Mouse (Mus musculus) limb, embryonic 14.5 days (tissue): ENCODE results near the gene Rag1. TPM values are rescaled to one million over a fixed set of nuclear protein-coding genes. Genes with fewer than 3 reads are reported as not detected.
A peak's percentile ranks its signal among the peaks of the same experiment; 100 is the strongest.

Source experiments
- ATAC-seq: fragments of 200-750 bp; cut with Nextera tagmentation; 2 replicates; pipeline ENCODE4 v1.8.0; 2017; ENCODE audit warnings: low read depth, moderate number of reproducible peaks, moderate TSS enrichment; ENCODE audit not compliant: low FRiP score
- DNase-seq: peaks from one replicate; pipeline ENCODE4 v3.0.0-alpha.2; 2015; ENCODE audit warnings: low spot score
- H3K27ac ChIP-seq: fragments of 300-500 bp; sonication (generic); replicated peaks from 2 replicates; pipeline ENCODE4 v1.5.1; 2014; ENCODE audit warnings: low read depth, mild to moderate bottlenecking, low read length, moderate library complexity, mixed read lengths
- H3K27me3 ChIP-seq: fragments of 300-500 bp; sonication (generic); 2 replicates; pipeline ENCODE4 v1.6.1; 2014; ENCODE audit warnings: low read length, mixed read lengths; ENCODE audit not compliant: control insufficient read depth, insufficient read depth
- H3K36me3 ChIP-seq: fragments of 300-500 bp; sonication (generic); 2 replicates; pipeline ENCODE4 v1.6.1; 2014; ENCODE audit warnings: mild to moderate bottlenecking, low read length, moderate library complexity, mixed read lengths; ENCODE audit not compliant: control insufficient read depth, insufficient read depth
- H3K4me1 ChIP-seq: fragments of 300-500 bp; sonication (generic); 2 replicates; pipeline ENCODE4 v1.6.1; 2014; ENCODE audit warnings: antibody characterized with exemption, low read length, mixed read lengths; ENCODE audit not compliant: control insufficient read depth, insufficient read depth
- H3K4me2 ChIP-seq: fragments of 300-500 bp; sonication (generic); replicated peaks from 2 replicates; pipeline ENCODE4 v1.6.1; 2014; ENCODE audit warnings: low read depth, mild to moderate bottlenecking, low read length, moderate library complexity; ENCODE audit not compliant: severe bottlenecking
- H3K4me3 ChIP-seq: fragments of 300-500 bp; sonication (generic); replicated peaks from 2 replicates; pipeline ENCODE4 v1.5.1; 2014; ENCODE audit warnings: low read length
- H3K9ac ChIP-seq: fragments of 300-500 bp; sonication (generic); 2 replicates; pipeline ENCODE4 v1.6.1; 2014; ENCODE audit warnings: mild to moderate bottlenecking, low read depth, low read length, moderate library complexity; ENCODE audit not compliant: severe bottlenecking
- H3K9me3 ChIP-seq: fragments of 300-500 bp; sonication (generic); 2 replicates; pipeline ENCODE4 v1.6.1; 2016; ENCODE audit warnings: low read length; ENCODE audit not compliant: control insufficient read depth
- POLR2A ChIP-seq: fragments of 200-500 bp; IDR thresholded peaks from 2 replicates; pipeline ENCODE4 v1.8.0; 2012; ENCODE audit warnings: inconsistent platforms, mild to moderate bottlenecking, moderate library complexity, borderline replicate concordance; ENCODE audit not compliant: insufficient read depth, insufficient read length; ENCODE audit errors: extremely low read depth
- WGBS: fragments of 180-500 bp; shearing (Covaris S2); extraction: QIAGEN DNeasy Blood & Tissue Kit; methylation state at CpG from one replicate; pipeline ENCODE4 v1.1.7; 2014; 5-methylcytosine and 5-hydroxymethylcytosine counted together
- polyA plus RNA-seq, 2 experiments: library from polyadenylated mRNA; depleted of rRNA in 1 of 2; stranded (reverse) in 1 of 2; unstranded in 1 of 2; fragments of >200 nt; fragmentation: Nextera tagmentation in 1 of 2; extraction: Ambion mirVana in 1 of 2; gene quantifications; 2 replicates each; pipeline versions ENCODE4 v1.2.1 to v1.2.3; 2012 to 2014

The Rag1 gene
- polyA plus RNA-seq, 2 experiments = 0.14 to 0.15 TPM

- Histone ChIP-seq H3K27ac (no peak overlapping the region), H3K4me1 (peaks cover 8% of the 10 kb centered on the region; the same call in 1 of the 2 replicates), H3K27me3 (no peaks in the 10 kb centered on the region), H3K9me3 (no peaks in the 10 kb centered on the region), H3K36me3 (no peaks in the 10 kb centered on the region), H3K4me2 (no peak overlapping the region), H3K9ac (no peak overlapping the region), H3K4me3 (no peak overlapping the region)
- ATAC-seq (no peak), DNase-seq (no peak)
- WGBS = 28% methylated on average over 7 of the region's 7 CpGs
- TF ChIP-seq POLR2A = no peak
These were observed 10.1 kb downstream of the Rag1 start for GRCm38 (mm10) chr2:101638979-101639839.

GRCm38 (mm10) chr2:101628297-101629236 lies 20.7 kb downstream of the Rag1 start:
- Histone ChIP-seq H3K9ac (peak overlapping the region; percentile 68), H3K36me3 (no peaks in the 10 kb centered on the region), H3K27me3 (no peaks in the 10 kb centered on the region), H3K9me3 (no peaks in the 10 kb centered on the region), H3K4me1 (no peaks in the 10 kb centered on the region), H3K27ac (peak overlapping the region; percentile 87), H3K4me2 (peak overlapping the region; percentile 63), H3K4me3 (peak overlapping the region; percentile 63)
- DNase-seq (peak; percentile 97), ATAC-seq (peak; percentile 99)
- 2% methylated on average over 31 of the region's 31 CpGs for WGBS
- peak; percentile 75; the same call in 1 of the 2 replicates for TF ChIP-seq POLR2A

GRCm38 (mm10) chr2:101627227-101627626 lies 22.1 kb downstream of the Rag1 start:
- Histone ChIP-seq H3K4me1 (no peaks in the 10 kb centered on the region), H3K4me2 (no peak overlapping the region), H3K4me3 (no peak overlapping the region), H3K9ac (no peak overlapping the region), H3K27ac (no peak overlapping the region), H3K27me3 (no peaks in the 10 kb centered on the region), H3K9me3 (no peaks in the 10 kb centered on the region), H3K36me3 (no peaks in the 10 kb centered on the region)
- no peak for ATAC-seq
- TF ChIP-seq POLR2A = no peak
- DNase-seq = no peak

DNA sequence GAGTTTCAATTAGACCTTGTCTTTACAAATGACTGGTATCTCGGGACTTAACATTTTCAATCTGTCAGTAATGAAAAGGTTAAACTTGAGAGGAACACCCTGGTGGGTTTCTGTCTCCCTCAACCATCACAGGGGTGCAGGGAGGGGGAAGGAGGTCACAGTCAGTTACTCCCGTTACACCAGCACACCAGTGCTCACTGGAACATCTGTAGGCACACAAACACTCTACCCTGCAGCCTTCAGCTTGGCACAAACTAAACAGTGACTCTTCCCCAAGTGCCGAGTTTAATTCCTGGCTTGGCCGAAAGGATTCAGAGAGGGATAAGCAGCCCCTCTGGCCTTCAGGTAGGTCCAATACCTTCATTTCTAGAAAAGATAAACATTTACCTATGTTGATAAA lies 24.8 kb downstream of the Rag1 start, which contains the start of gene Rag2:
Gene Rag2 (plus strand): TSS at position 193 of the 400 bp plus-strand sequence.
- ATAC-seq (no peak), DNase-seq (no peak)

DNA sequence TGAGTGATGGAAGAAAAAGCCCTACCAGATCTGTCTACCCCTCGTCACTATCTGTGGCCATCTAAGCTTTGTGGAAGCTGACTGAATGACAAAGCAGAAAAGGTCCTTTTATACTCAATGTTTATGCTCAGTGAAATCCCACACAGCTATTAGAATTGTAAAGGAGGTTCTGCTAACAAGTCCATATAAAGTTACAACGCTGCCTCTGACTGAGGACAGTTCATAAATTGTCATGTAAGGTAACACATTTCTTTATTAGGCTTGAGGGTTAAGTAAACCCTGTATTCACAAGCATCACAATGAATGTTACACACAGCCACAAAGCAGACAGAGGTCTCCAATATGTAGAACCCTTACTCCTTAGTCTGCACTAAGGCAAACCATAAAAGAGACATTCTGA lies 25.3 kb downstream of the Rag1 start:
- no peaks in the 10 kb centered on the region for H3K27me3 ChIP-seq
- H3K4me3 ChIP-seq = no peak overlapping the region
- 58% methylated on average over 2 of the region's 2 CpGs for WGBS
- TF ChIP-seq POLR2A = no peak
- H3K9ac ChIP-seq = no peak overlapping the region
- no peaks in the 10 kb centered on the region for H3K4me1 ChIP-seq
- H3K4me2 ChIP-seq = no peak overlapping the region
- no peaks in the 10 kb centered on the region for H3K36me3 ChIP-seq
- DNase-seq (no peak), ATAC-seq (no peak)
- no peaks in the 10 kb centered on the region for H3K9me3 ChIP-seq
- H3K27ac ChIP-seq = no peak overlapping the region

More for the DNA sequence above, 24.8 kb downstream of the Rag1 start, which contains the start of gene Rag2:
- Histone ChIP-seq H3K36me3 (no peaks in the 10 kb centered on the region), H3K27me3 (no peaks in the 10 kb centered on the region), H3K4me1 (no peaks in the 10 kb centered on the region), H3K9me3 (no peaks in the 10 kb centered on the region), H3K9ac (no peak within 1 kb of the TSS), H3K4me3 (no peak within 1 kb of the TSS), H3K27ac (no peak within 1 kb of the TSS), H3K4me2 (no peak within 1 kb of the TSS)
- 55% methylated on average over 4 of the region's 4 CpGs for WGBS
- no peak for TF ChIP-seq POLR2A
